Mouse (Mus musculus): ENCODE measurements around the gene Trip13. TPM values are rescaled to one million over a fixed set of nuclear protein-coding genes. Genes with fewer than 3 reads are reported as not detected.

Trip13 gene
- not detected for polyA plus RNA-seq (2015; fragmentation: Illumina TruSeq; extraction: RNeasy Lipid Tissue Mini Kit (QIAGEN cat#74804); ENCODE audit: insufficient read depth, low read depth, low replicate concordance)

DNA sequence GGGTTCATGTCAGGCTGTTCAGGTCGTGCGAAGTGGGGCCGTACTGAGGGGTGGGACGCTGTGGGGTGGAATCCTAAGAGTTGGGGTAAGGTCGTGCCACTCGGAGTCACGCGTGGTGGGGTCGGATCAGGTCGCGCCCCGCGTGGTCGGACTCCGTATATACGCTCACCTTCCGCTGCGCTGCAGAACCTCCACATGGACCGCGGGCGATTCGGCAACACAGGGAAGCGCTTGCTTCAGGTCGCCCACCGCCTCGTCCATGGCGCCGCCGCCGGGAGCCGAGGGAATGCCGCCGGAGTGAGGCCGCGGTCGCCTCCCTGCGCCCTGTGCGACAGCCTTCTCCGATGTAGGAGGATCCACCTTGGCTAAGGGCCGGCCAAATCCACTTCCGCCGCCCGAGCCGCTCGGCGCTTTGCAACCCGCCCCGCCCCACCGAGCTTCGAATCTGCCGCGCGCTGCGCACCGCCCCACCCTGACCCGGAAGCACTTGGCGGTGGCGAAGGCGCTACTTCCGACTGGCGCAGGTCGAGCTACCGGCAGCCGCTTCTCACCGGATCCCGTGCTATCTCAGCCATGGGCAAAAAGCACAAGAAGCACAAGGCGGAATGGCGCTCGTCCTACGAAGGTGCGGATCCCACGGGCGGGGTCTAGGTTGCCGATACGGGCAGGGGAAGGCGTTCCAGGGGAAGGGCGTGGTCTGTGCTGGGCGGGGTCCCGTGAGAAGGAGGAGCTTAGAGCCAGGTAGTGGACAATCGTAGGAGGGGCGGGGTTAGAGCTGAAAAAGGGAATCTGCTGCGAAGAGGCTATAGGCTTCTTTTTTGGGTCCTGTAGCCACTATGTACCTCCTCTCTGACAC lies at the start of gene Trip13, which contains the start of gene Brd9:
Gene Trip13, minus strand, starts transcription at position 464 of the 856 bp plus-strand sequence.
Gene Brd9, plus strand, starts transcription at position 491 of the 856 bp plus-strand sequence.

GRCm38 (mm10) chr13:73963551-73963950 lies 26.0 kb upstream of the Trip13 start, which contains the start of gene Zdhhc11:
Gene Zdhhc11 (plus strand): TSS chr13:73963851.

Other genes starting within 250 kb of the Trip13 start
- 0.30 TPM for gene Slc6a19, start 232.9 kb downstream of the Trip13 start, polyA plus RNA-seq (2015; fragmentation: Illumina TruSeq; extraction: RNeasy Lipid Tissue Mini Kit (QIAGEN cat#74804); ENCODE audit: insufficient read depth, low read depth, low replicate concordance)
- gene Slc12a7, start 204.7 kb downstream of the Trip13 start, polyA plus RNA-seq (2015; fragmentation: Illumina TruSeq; extraction: RNeasy Lipid Tissue Mini Kit (QIAGEN cat#74804); ENCODE audit: insufficient read depth, low read depth, low replicate concordance), result 23.0 TPM
- 0.98 TPM for gene Nkd2, start 90.2 kb downstream of the Trip13 start, polyA plus RNA-seq (2015; fragmentation: Illumina TruSeq; extraction: RNeasy Lipid Tissue Mini Kit (QIAGEN cat#74804); ENCODE audit: insufficient read depth, low read depth, low replicate concordance)
- 14.1 TPM for gene Brd9, start within 50 bp of the Trip13 start, polyA plus RNA-seq (2015; fragmentation: Illumina TruSeq; extraction: RNeasy Lipid Tissue Mini Kit (QIAGEN cat#74804); ENCODE audit: insufficient read depth, low read depth, low replicate concordance)
- gene Zdhhc11, start 26.1 kb upstream of the Trip13 start, polyA plus RNA-seq (2015; fragmentation: Illumina TruSeq; extraction: RNeasy Lipid Tissue Mini Kit (QIAGEN cat#74804); ENCODE audit: insufficient read depth, low read depth, low replicate concordance), result not detected
- gene Tppp, start 71.6 kb upstream of the Trip13 start, polyA plus RNA-seq (2015; fragmentation: Illumina TruSeq; extraction: RNeasy Lipid Tissue Mini Kit (QIAGEN cat#74804); ENCODE audit: insufficient read depth, low read depth, low replicate concordance), result 4.9 TPM
- 1.0 TPM for gene Cep72, start 124.5 kb upstream of the Trip13 start, polyA plus RNA-seq (2015; fragmentation: Illumina TruSeq; extraction: RNeasy Lipid Tissue Mini Kit (QIAGEN cat#74804); ENCODE audit: insufficient read depth, low read depth, low replicate concordance)
- not detected for gene Slc9a3, start 183.7 kb upstream of the Trip13 start, polyA plus RNA-seq (2015; fragmentation: Illumina TruSeq; extraction: RNeasy Lipid Tissue Mini Kit (QIAGEN cat#74804); ENCODE audit: insufficient read depth, low read depth, low replicate concordance)

All from pancreas, adult 10 weeks (tissue).